Mouse (Mus musculus) heart, embryonic 15.5 days (tissue): ENCODE measurements at regions not wholly inside any gene's neighbourhood (a gene's known extent, or its start where the extent isn't known, plus 50 kb on each side); places are given as distances from the start of the nearest gene placed in this dataset.
"Not testable (repeated sequence)": the region's sequence is repeated elsewhere in the genome, so short reads cannot be mapped to it uniquely, and the experiment has no call there.

ENCODE experiments used
- ATAC-seq: fragments of 200-750 bp; cut with Nextera tagmentation; replicated peaks from 2 replicates; pipeline ENCODE4 v1.8.0; 2017; ENCODE audit warnings: low read depth, moderate TSS enrichment; ENCODE audit not compliant: insufficient number of reproducible peaks, insufficient read depth, low FRiP score
- H3K27ac ChIP-seq: fragments of 300-500 bp; sonication (generic); 2 replicates; pipeline ENCODE4 v1.5.1; 2015; ENCODE audit warnings: mild to moderate bottlenecking, inconsistent platforms
- H3K27me3 ChIP-seq: fragments of 300-500 bp; sonication (generic); 2 replicates; pipeline ENCODE4 v1.6.1; 2015; ENCODE audit warnings: inconsistent platforms
- H3K36me3 ChIP-seq: fragments of 300-500 bp; sonication (generic); 2 replicates; pipeline ENCODE4 v1.6.1; 2015; ENCODE audit warnings: mild to moderate bottlenecking, inconsistent platforms
- H3K4me1 ChIP-seq: fragments of 300-500 bp; sonication (generic); replicated peaks from 2 replicates; pipeline ENCODE4 v1.6.1; 2015; ENCODE audit warnings: inconsistent platforms
- H3K4me2 ChIP-seq: fragments of 300-500 bp; sonication (generic); 2 replicates; pipeline ENCODE4 v1.6.1; 2015; ENCODE audit warnings: inconsistent platforms, mild to moderate bottlenecking, moderate library complexity
- H3K4me3 ChIP-seq: fragments of 300-500 bp; sonication (generic); 2 replicates; pipeline ENCODE4 v1.5.1; 2015; ENCODE audit warnings: mild to moderate bottlenecking, inconsistent platforms
- H3K9ac ChIP-seq: fragments of 300-500 bp; sonication (generic); 2 replicates; pipeline ENCODE4 v1.6.1; 2015; ENCODE audit warnings: mild to moderate bottlenecking, inconsistent platforms
- H3K9me3 ChIP-seq: fragments of 300-500 bp; sonication (generic); replicated peaks from 2 replicates; pipeline ENCODE4 v1.6.1; 2016; ENCODE audit warnings: inconsistent platforms
- WGBS: fragments of 180-500 bp; shearing (Covaris S2); methylation state at CpG from one replicate; pipeline ENCODE4 v1.1.7; 2015; ENCODE audit warnings: mixed read lengths; 5-methylcytosine and 5-hydroxymethylcytosine counted together

DNA sequence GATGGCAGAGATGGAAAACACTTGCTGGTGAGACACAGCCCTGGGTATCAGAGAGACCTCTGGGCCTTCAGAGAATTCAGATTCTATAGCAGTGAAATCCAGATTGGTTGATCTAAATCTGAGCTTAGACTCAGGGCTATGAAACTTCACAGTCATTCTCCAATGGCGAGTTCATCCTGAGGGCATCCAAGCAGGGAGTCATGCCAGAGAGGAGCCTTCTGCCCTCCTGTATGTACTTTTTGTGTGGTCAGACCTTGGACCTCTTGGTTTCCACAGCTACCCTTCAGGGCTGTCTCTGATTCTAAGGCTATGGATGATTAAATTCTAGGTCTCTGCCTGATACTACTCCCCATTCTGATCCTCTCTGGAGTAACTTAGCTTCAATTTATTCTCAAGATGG is 122.0 kb upstream of the Mettl15 start:
- no peak for ATAC-seq
- no peaks in the 10 kb centered on the region for H3K36me3 ChIP-seq
- no peaks in the 10 kb centered on the region for H3K9me3 ChIP-seq
- H3K9ac ChIP-seq: no peak overlapping the region
- no peaks in the 10 kb centered on the region for H3K4me1 ChIP-seq
- no peak overlapping the region for H3K4me3 ChIP-seq
- no peak overlapping the region for H3K4me2 ChIP-seq
- 65% methylated on average over 1 of the region's 1 CpGs for WGBS
- H3K27me3 ChIP-seq: no peaks in the 10 kb centered on the region
- no peak overlapping the region for H3K27ac ChIP-seq

DNA sequence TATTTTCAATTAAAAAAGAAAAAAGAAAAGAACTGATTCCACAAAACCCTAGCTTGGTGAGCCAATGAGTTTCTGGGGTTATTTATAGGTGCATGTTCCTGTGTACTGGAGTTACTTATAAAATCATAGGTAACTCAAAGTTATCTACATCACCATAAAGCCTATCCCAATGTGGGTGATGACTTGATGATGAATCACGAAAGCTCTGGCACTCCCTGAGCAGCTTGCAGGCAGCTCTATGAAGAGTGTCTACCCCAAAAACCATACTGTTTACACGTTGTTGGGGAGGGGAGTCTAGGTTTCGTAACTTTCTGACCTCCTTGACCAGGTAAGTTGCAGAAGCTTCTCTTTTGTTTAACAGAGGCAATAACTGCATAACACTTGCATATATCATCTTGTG is 123.7 kb upstream of the Mettl15 start:
- Histone ChIP-seq H3K4me2 (no peak overlapping the region), H3K4me3 (no peak overlapping the region), H3K9ac (no peak overlapping the region), H3K27me3 (no peaks in the 10 kb centered on the region), H3K36me3 (no peaks in the 10 kb centered on the region), H3K4me1 (no peaks in the 10 kb centered on the region), H3K9me3 (no peaks in the 10 kb centered on the region), H3K27ac (no peak overlapping the region)
- ATAC-seq: no peak
- WGBS: 60% methylated on average over 3 of the region's 3 CpGs

DNA sequence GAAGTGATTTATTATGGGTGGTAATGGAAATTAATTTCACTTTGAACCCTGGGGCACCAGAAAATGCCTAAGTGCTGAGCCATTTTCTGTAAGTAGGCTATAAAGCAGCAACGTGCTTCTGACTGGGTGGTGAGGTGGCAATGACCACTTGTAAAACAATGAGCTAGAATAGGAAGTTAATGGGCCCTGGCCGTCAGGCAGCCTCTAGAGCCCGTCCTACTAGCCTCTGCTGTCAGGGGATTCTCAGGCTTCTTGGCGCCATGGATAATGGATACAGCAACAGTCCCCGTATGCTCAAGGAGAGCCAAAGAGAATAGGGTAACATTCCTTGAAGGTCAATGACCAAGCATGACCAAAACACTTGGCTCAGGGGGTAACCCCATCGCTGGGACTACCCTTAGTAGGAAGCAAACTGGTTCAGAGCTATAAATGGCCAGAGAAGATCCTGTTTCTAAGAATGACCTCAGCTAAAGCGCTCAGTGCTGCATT is 126.1 kb upstream of the Mettl15 start:
- Histone ChIP-seq H3K4me1 (no peaks in the 10 kb centered on the region), H3K4me2 (no peak overlapping the region), H3K9me3 (no peaks in the 10 kb centered on the region), H3K4me3 (no peak overlapping the region), H3K27ac (no peak overlapping the region), H3K27me3 (no peaks in the 10 kb centered on the region), H3K36me3 (no peaks in the 10 kb centered on the region), H3K9ac (no peak overlapping the region)
- WGBS: 65% methylated on average over 7 of the region's 7 CpGs
- no peak for ATAC-seq

DNA sequence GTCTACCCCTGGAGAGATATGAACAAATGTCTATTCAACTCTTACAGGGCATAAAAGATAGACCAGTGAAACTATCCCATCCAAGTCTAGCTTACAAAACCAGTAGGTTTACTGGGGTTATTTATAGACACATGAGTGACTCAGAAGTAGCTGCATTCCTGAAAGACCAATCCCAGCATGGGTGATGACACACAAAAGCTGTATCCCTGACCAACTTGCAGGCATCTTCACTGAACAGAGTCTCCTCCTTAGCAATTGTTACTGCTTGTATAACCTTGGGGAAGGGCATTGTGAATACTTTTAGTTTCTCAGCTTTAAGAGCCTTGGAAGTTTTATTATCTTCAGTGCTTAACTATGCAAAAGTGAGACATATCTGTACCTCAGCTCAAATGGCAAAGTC is 139.6 kb upstream of the Mettl15 start:
- Histone ChIP-seq H3K4me1 (no peaks in the 10 kb centered on the region), H3K9ac (no peak overlapping the region), H3K9me3 (no peaks in the 10 kb centered on the region), H3K4me3 (no peak overlapping the region), H3K27me3 (no peaks in the 10 kb centered on the region), H3K4me2 (no peak overlapping the region), H3K36me3 (no peaks in the 10 kb centered on the region), H3K27ac (no peak overlapping the region)
- no peak for ATAC-seq

DNA sequence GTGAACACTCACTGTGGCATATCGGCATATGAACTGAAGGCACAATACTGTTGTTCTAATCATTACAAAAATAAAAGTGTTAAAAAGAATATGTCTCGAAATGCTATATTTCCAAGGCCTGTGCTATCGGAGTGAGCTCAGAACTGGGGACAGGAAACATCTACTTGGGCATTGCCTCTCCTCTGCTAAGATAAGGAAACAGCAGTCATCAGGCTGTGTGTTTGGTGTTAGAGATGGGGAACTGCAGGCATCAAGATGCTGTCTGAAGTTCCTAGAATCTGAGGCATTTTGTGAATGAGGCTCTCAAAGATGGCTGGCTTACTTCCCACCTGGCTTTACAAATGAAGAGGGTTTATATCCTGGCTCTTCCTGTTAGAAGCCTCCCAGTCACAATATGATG is 150.6 kb upstream of the Mettl15 start:
- no peak overlapping the region for H3K4me3 ChIP-seq
- no peaks in the 10 kb centered on the region for H3K9me3 ChIP-seq
- H3K9ac ChIP-seq: no peak overlapping the region
- ATAC-seq: no peak
- H3K4me1 ChIP-seq: no peaks in the 10 kb centered on the region
- H3K27me3 ChIP-seq: no peaks in the 10 kb centered on the region
- no peaks in the 10 kb centered on the region for H3K36me3 ChIP-seq
- 63% methylated on average over 3 of the region's 3 CpGs for WGBS
- H3K4me2 ChIP-seq: no peak overlapping the region
- H3K27ac ChIP-seq: no peak overlapping the region

DNA sequence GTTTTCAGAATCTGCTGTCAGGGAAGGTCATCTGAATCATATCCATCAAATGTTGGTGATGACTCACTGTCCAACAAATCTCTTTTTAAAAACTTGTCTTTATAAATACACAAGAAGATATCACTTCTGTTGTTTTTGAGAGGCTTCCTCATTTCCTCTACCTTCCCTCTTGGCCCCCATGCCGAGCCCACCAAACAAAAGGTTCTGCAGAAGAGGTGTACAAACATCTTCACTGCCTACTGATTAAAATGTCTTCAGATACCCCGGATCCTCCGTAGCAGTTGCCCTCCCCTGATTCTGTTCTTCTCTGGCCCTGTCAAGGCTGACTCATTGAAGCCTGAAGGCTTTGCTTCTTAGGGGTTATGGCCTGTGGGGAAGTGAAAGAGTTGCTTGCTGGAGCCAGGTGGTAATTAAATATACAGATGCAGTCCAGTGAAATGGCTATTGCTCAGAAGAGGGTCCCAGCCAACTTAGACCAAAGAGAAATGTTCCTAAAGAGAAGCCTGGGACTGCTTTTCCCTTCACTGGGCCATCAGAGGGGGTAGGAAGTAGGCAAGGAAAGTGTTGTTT is 162.1 kb upstream of the Mettl15 start:
- ATAC-seq: no peak
- no peaks in the 10 kb centered on the region for H3K27me3 ChIP-seq
- no peak overlapping the region for H3K27ac ChIP-seq
- WGBS: 80% methylated on average over 3 of the region's 3 CpGs
- H3K9me3 ChIP-seq: no peaks in the 10 kb centered on the region
- no peak overlapping the region for H3K9ac ChIP-seq
- no peaks in the 10 kb centered on the region for H3K4me1 ChIP-seq
- no peak overlapping the region for H3K4me3 ChIP-seq
- no peak overlapping the region for H3K4me2 ChIP-seq
- H3K36me3 ChIP-seq: no peaks in the 10 kb centered on the region

DNA sequence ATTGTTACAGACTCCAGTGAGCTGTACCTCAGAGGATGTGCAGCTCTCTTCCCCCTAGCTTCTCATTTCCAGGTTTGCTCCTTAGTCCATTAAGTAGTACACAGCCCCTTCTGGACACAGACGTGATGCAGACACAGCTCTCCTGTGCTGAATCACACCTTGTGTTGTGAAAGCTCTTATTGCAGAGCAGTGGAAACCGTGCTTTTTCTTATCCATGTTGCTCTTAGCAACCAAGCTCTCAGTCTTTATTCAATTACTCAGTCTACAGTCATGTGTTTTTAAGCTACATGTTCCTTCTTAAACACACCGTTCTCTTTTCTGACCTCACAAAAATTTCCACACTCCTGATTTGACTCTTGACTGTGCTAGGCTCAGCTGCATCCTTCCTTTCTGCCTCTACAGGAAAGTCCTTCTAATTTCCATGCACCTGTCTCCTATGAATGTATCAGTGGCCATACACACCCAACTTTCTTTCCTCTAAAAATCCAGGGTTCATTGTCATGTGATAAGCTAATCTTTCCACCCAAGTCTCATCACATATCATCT is 163.0 kb upstream of the Mettl15 start:
- H3K4me3 ChIP-seq: no peak overlapping the region
- H3K36me3 ChIP-seq: no peaks in the 10 kb centered on the region
- H3K27ac ChIP-seq: no peak overlapping the region
- no peak overlapping the region for H3K4me2 ChIP-seq
- no peaks in the 10 kb centered on the region for H3K4me1 ChIP-seq
- H3K9ac ChIP-seq: no peak overlapping the region
- WGBS: 63% methylated on average over 3 of the region's 3 CpGs
- no peaks in the 10 kb centered on the region for H3K9me3 ChIP-seq
- no peak for ATAC-seq
- no peaks in the 10 kb centered on the region for H3K27me3 ChIP-seq

DNA sequence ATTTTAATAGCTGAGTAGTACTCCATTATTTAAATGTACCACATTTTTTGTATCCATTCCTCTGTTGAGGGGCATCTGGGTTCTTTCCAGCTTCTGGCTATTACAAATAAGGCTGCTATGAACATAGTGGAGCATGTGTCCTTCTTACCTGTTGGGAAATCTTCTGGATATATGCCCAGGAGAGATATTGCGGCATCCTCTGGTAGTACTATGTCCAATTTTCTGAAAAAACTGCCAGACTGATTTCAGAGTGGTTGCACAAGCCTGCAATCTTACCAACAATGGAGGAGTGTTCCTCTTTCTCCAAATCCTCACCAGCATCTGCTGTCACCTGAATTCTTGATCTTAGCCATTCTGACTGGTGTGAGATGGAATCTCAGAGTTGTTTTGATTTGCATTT is 181.7 kb upstream of the Mettl15 start:
- not testable (repeated sequence) for H3K4me1 ChIP-seq, H3K4me2 ChIP-seq, ATAC-seq, H3K27ac ChIP-seq, H3K4me3 ChIP-seq, H3K9ac ChIP-seq, H3K27me3 ChIP-seq, H3K36me3 ChIP-seq, H3K9me3 ChIP-seq
- WGBS: 80% methylated on average over 1 of the region's 1 CpGs

DNA sequence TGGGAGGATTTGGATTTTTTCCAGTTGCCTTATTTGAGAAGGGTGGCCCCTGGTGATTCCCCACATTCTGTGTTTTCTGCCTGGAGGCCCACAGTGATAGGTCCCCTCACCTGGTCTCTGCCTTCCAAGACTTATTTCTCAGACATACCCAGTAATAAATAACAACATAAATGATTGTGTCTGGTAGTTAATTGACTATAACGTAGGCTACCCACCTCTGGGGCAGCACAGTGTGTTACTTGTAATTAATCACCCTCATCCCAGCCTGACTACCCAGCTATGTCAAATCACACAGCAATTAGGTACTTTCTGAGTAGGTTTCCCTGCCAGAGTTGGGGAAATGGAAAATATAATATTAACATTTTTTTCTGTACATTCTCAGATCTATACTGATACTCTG is 190.2 kb upstream of the Bdnf start:
- H3K36me3 ChIP-seq: no peaks in the 10 kb centered on the region
- WGBS: 60% methylated on average over 1 of the region's 1 CpGs
- no peak overlapping the region for H3K9ac ChIP-seq
- H3K27ac ChIP-seq: no peak overlapping the region
- no peak for ATAC-seq
- no peaks in the 10 kb centered on the region for H3K9me3 ChIP-seq
- no peak overlapping the region for H3K4me2 ChIP-seq
- H3K27me3 ChIP-seq: no peaks in the 10 kb centered on the region
- H3K4me3 ChIP-seq: no peak overlapping the region
- no peaks in the 10 kb centered on the region for H3K4me1 ChIP-seq

DNA sequence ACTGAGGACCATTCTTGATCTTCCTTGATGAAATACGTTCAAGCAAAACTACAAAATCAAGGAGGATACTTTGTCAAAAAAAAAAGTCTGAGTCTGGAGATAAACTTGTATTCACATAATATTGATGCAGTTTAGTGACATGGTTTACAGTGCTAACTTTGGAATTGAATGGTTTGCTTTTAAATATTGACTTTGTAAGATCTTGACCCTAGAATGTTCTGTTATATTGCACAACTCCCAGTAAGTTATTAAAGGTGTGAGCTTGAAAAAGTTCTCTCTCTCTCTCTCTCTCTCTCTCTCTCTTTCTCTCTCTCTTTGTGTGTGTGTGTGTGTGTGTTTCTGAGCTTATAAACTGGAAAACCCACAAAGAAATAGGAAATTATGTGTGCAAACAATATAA is 186.9 kb upstream of the Bdnf start:
- WGBS: 66% methylated on average over 1 of the region's 1 CpGs
- Histone ChIP-seq H3K27me3 (no peaks in the 10 kb centered on the region), H3K4me3 (no peak overlapping the region)

DNA sequence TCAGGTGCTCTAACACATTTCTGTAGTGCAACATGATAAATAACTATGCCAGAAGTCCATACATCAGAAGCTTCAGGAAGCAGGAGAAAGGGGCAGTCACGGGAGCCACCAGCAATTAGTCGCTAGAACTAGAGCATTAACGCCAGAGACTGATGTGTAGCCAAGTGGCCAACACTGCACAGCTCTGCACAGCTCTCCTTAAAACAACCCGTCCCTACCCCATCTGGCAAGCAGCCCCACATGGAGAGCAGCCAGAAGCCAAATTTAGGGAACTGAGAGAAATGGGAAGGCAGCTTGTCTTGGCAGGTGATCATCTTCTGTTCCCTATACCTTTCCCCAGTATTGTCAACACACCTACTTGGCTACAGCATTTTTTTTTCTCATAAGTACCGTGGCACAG is 172.3 kb upstream of the Bdnf start:
- ATAC-seq: no peak
- no peaks in the 10 kb centered on the region for H3K9me3 ChIP-seq
- H3K4me1 ChIP-seq: no peaks in the 10 kb centered on the region
- no peak overlapping the region for H3K4me3 ChIP-seq
- 64% methylated on average over 5 of the region's 5 CpGs for WGBS
- H3K27ac ChIP-seq: no peak overlapping the region
- no peak overlapping the region for H3K9ac ChIP-seq
- no peaks in the 10 kb centered on the region for H3K36me3 ChIP-seq
- H3K4me2 ChIP-seq: no peak overlapping the region
- no peaks in the 10 kb centered on the region for H3K27me3 ChIP-seq

More for the DNA sequence above, 186.9 kb upstream of the Bdnf start:
- no peak overlapping the region for H3K9ac ChIP-seq
- ATAC-seq: no peak
- H3K36me3 ChIP-seq: no peaks in the 10 kb centered on the region
- no peak overlapping the region for H3K27ac ChIP-seq
- H3K9me3 ChIP-seq: no peaks in the 10 kb centered on the region
- H3K4me2 ChIP-seq: no peak overlapping the region
- no peaks in the 10 kb centered on the region for H3K4me1 ChIP-seq

DNA sequence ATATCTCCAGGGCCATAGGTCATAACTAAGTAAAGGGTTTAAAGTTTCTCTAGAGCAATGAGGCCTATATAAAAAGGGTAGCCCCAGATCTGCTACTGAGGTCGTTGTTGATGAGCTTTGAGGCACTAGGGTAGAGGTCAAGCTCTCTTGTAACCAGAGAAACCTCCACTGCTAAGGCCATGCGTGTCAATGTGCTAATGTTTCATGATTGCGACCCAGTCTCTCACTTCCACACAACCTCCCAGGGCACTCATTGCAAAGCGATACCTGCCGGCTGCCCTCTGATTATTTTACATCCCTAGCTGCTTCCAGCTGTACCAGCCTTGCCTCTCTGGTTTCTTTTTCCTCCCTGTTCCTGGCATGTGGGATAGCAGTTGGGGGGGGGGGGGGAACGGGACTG is 169.6 kb upstream of the Bdnf start:
- H3K36me3 ChIP-seq: no peaks in the 10 kb centered on the region
- WGBS: 63% methylated on average over 6 of the region's 6 CpGs
- no peaks in the 10 kb centered on the region for H3K9me3 ChIP-seq
- no peaks in the 10 kb centered on the region for H3K27me3 ChIP-seq
- no peak overlapping the region for H3K4me2 ChIP-seq
- H3K27ac ChIP-seq: no peak overlapping the region
- no peaks in the 10 kb centered on the region for H3K4me1 ChIP-seq
- no peak overlapping the region for H3K4me3 ChIP-seq
- H3K9ac ChIP-seq: no peak overlapping the region
- ATAC-seq: no peak
